Mouse (Mus musculus) erythroblast, embryonic 14.5 days (primary cell): ENCODE measurements at regions not wholly inside any gene's neighbourhood (a gene's known extent, or its start where the extent isn't known, plus 50 kb on each side); places are given as distances from the start of the nearest gene placed in this dataset.

Source experiments
- GATA1 ChIP-seq: IDR thresholded peaks from 2 replicates; pipeline ENCODE4 v1.6.1; 2012; ENCODE audit warnings: low read length, inconsistent platforms, mixed read lengths
- TAL1 ChIP-seq: IDR thresholded peaks from 3 replicates; pipeline ENCODE4 v1.6.1; 2012; ENCODE audit warnings: low read length, inconsistent platforms, mixed read lengths

DNA sequence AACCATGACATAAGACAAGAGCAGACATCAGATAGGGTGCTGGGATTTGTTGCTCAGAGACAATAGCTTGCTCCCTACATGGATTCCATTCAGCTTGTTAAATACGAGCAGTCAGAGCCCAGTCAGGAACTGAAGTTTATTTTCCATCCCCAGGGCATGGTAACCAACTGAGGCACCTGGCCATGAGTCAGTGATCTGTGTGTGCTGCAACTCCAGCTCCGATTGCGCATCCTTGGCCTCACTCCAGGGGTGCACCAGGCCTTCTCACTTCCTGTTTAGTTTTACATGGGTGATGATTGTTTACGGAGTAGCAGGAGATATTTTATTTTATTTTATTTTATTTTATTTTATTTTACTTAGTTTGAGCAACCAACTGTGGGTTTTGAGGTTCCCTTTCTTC is 97.7 kb upstream of the Rpl34 start:
- TF ChIP-seq GATA1 = no peak
- no peak for TF ChIP-seq TAL1
